Comparison of ENCODE assay signal across 18 mouse cellular contexts in genomic region chr19:12462851-12463721, GRCm38 (mm10). TPM values are rescaled to one million over a fixed set of nuclear protein-coding genes. Genes with fewer than 3 reads are reported as not detected.
DNase-seq lines count a peak whose midpoint lies in the region; ATAC-seq and TF ChIP-seq lines count a peak whose summit lies in the region.
"Had no signal": no experiment of that assay in that cellular context is flagged by ENCODE, and none has a peak within 500 bp of the region (broad histone marks: within the 10 kb centered on the region; RNA-seq: fewer than 3 reads in every experiment).

No protein-coding gene starts in this region.

- no peak overlapping the region for H3K9ac ChIP-seq in forebrain, embryonic 15.5 days (replicated peaks)
- H3K9ac ChIP-seq in liver, adult 2 months (ENCODE audit: low read depth, low read length): peak overlapping the region; percentile 51; the same call in 1 of the 2 replicates
- H3K9ac ChIP-seq in liver, embryonic 12.5 days: no peak overlapping the region
- H3K9ac ChIP-seq: hindbrain, embryonic 14.5 days had no signal

- no peak overlapping the region for H3K4me3 ChIP-seq in forebrain, embryonic 10.5 days
- H3K4me3 ChIP-seq in forebrain, embryonic 15.5 days: no peak overlapping the region
- peak overlapping the region; percentile 26 for H3K4me3 ChIP-seq in liver, adult 2 months (ENCODE audit: insufficient read depth, low read depth, low read length)
- no peak overlapping the region for H3K4me3 ChIP-seq in liver, embryonic 12.5 days
- peak overlapping the region; percentile 51 for H3K4me3 ChIP-seq in spleen, adult 2 months (ENCODE audit: extremely low read depth, insufficient read depth, insufficient read length)

- DNase-seq in forebrain, embryonic 10.5 days (ENCODE audit: extremely low spot score, low spot score): peak; percentile 13
- DNase-seq in liver, adult 2 months (ENCODE audit: extremely low read depth, low read depth, low spot score): no peak
- no peak for DNase-seq in spleen, adult 2 months (ENCODE audit: low read depth in 1 of 2, low spot score in 2 of 2)
- no peak for DNase-seq in spleen, adult 12 weeks (ENCODE audit: low spot score)
- no peak for DNase-seq in ovary, postnatal 10 days (ENCODE audit: low spot score)
- no peak for DNase-seq in ovary, postnatal 36 days (ENCODE audit: low spot score)
- DNase-seq: cerebellum, adult 2 months; kidney, adult 9 months; right cerebral cortex, postnatal 25 days had no signal

- peaks cover 22% of the 10 kb centered on the region for H3K4me1 ChIP-seq in forebrain, embryonic 10.5 days
- no peaks in the 10 kb centered on the region for H3K4me1 ChIP-seq in forebrain, embryonic 15.5 days
- H3K4me1 ChIP-seq in liver, adult 2 months (ENCODE audit: control insufficient read depth, insufficient read depth, low read length): peaks cover 7% of the 10 kb centered on the region; the same call in 1 of the 2 replicates
- no peaks in the 10 kb centered on the region for H3K4me1 ChIP-seq in liver, embryonic 12.5 days
- no peaks in the 10 kb centered on the region; the same call in none of the 2 replicates for H3K4me1 ChIP-seq in spleen, adult 2 months (ENCODE audit: control insufficient read depth, insufficient read depth, insufficient read length)

- no peak for TF ChIP-seq POLR2A in liver, adult 2 months (IDR thresholded peaks at IDR 0.05; ENCODE audit: extremely low read depth, insufficient read depth, low read length)
- TF ChIP-seq POLR2A in spleen, adult 2 months (IDR thresholded peaks at IDR 0.05; ENCODE audit: low read depth, low read length): no peak

- WGBS in forebrain, embryonic 10.5 days: 73% methylated on average over 7 of the region's 7 CpGs
- 54% methylated on average over 7 of the region's 7 CpGs for WGBS in forebrain, embryonic 15.5 days
- WGBS in liver, adult 2 months: 82% methylated on average over 7 of the region's 7 CpGs
- WGBS in liver, embryonic 12.5 days (ENCODE audit: insufficient replicate concordance): 61% methylated on average over 7 of the region's 7 CpGs
- WGBS in spleen, adult 2 months: 67% methylated on average over 7 of the region's 7 CpGs

- H3K27ac ChIP-seq in forebrain, embryonic 10.5 days: no peak overlapping the region
- no peak overlapping the region for H3K27ac ChIP-seq in forebrain, embryonic 15.5 days (replicated peaks)
- H3K27ac ChIP-seq in liver, adult 2 months (replicated peaks; ENCODE audit: insufficient read depth, low read depth, low read length): peak overlapping the region; percentile 28; the same call in 1 of the 2 replicates
- no peak overlapping the region for H3K27ac ChIP-seq in liver, embryonic 12.5 days
- H3K27ac ChIP-seq in spleen, adult 2 months (ENCODE audit: insufficient read depth, low read length): peak overlapping the region; percentile 65
- H3K27ac ChIP-seq: hindbrain, embryonic 14.5 days had no signal

- H3K9me3 ChIP-seq in forebrain, embryonic 10.5 days: no peaks in the 10 kb centered on the region
- H3K9me3 ChIP-seq in forebrain, embryonic 15.5 days: no peaks in the 10 kb centered on the region
- H3K9me3 ChIP-seq in liver, embryonic 12.5 days (replicated peaks): no peaks in the 10 kb centered on the region

- peaks cover 28% of the 10 kb centered on the region for H3K36me3 ChIP-seq in forebrain, embryonic 10.5 days (replicated peaks)
- H3K36me3 ChIP-seq in forebrain, embryonic 15.5 days: no peaks in the 10 kb centered on the region
- H3K36me3 ChIP-seq in liver, adult 2 months (ENCODE audit: control insufficient read depth, insufficient read depth, low read length): no peaks in the 10 kb centered on the region
- H3K36me3 ChIP-seq in liver, embryonic 12.5 days: no peaks in the 10 kb centered on the region
- H3K36me3 ChIP-seq in spleen, adult 2 months (ENCODE audit: control insufficient read depth, insufficient read depth, low read length): no peaks in the 10 kb centered on the region

- no peak for TF ChIP-seq CTCF in liver, adult 2 months (IDR thresholded peaks at IDR 0.05; ENCODE audit: low read depth, low read length)
- TF ChIP-seq CTCF in spleen, adult 2 months (IDR thresholded peaks at IDR 0.05; ENCODE audit: extremely low read depth, insufficient read depth, insufficient read length, insufficient replicate concordance): no peak

- no peak overlapping the region for H3K4me2 ChIP-seq in forebrain, embryonic 15.5 days (replicated peaks)
- no peak overlapping the region for H3K4me2 ChIP-seq in liver, embryonic 12.5 days
- H3K4me2 ChIP-seq: heart, embryonic 11.5 days; hindbrain, embryonic 14.5 days had no signal

- no peaks in the 10 kb centered on the region for H3K79me2 ChIP-seq in liver, adult 2 months (ENCODE audit: control insufficient read depth, insufficient read depth, low read length)

- no peaks in the 10 kb centered on the region for H3K27me3 ChIP-seq in forebrain, embryonic 10.5 days (ENCODE audit: poor library complexity, severe bottlenecking)
- H3K27me3 ChIP-seq in forebrain, embryonic 15.5 days: no peaks in the 10 kb centered on the region
- H3K27me3 ChIP-seq in liver, adult 2 months (ENCODE audit: control insufficient read depth, insufficient read depth, low read length): no peaks in the 10 kb centered on the region
- no peaks in the 10 kb centered on the region for H3K27me3 ChIP-seq in liver, embryonic 12.5 days (replicated peaks)
- H3K27me3 ChIP-seq in spleen, adult 2 months (ENCODE audit: control insufficient read depth, insufficient read depth, low read length): no peaks in the 10 kb centered on the region

- no peak for ATAC-seq in forebrain, embryonic 15.5 days (replicated peaks)
- no peak for ATAC-seq in liver, embryonic 12.5 days

RNA-seq across cellular contexts. Expression of gene Mpeg1, which starts 2.5 kb away (rescaled TPM):
- polyA plus RNA-seq in forebrain, embryonic 10.5 days (2016; fragmentation: Nextera tagmentation; extraction: Ambion mirVana): 0.11 and 0.17 TPM in 2 replicates
- polyA plus RNA-seq in forebrain, embryonic 15.5 days (2015; fragmentation: Nextera tagmentation; extraction: Ambion mirVana): 0.55 and 0.56 TPM in 2 replicates
- 27.1 and 30.9 TPM in 2 replicates for total RNA-seq in liver, adult 2 months (2014; rRNA removed)
- 6.1 and 7.4 TPM in 2 replicates for polyA plus RNA-seq in liver, adult 2 months (2012; rRNA removed)
- polyA plus RNA-seq in liver, embryonic 12.5 days (2016; fragmentation: Nextera tagmentation; extraction: Ambion mirVana): 0.63 and 0.76 TPM in 2 replicates
- 30.5 and 41.7 TPM in 2 replicates for polyA plus RNA-seq in spleen, adult 2 months (2012; rRNA removed)

RNA-seq across cellular contexts. Expression of gene Pfpl, which starts 35.4 kb away (rescaled TPM):
- polyA plus RNA-seq in forebrain, embryonic 10.5 days (2016; fragmentation: Nextera tagmentation; extraction: Ambion mirVana): not detected in 2 replicates
- polyA plus RNA-seq in forebrain, embryonic 15.5 days (2015; fragmentation: Nextera tagmentation; extraction: Ambion mirVana): not detected in 2 replicates
- not detected in 2 replicates for total RNA-seq in liver, adult 2 months (2014; rRNA removed)
- not detected in 2 replicates for polyA plus RNA-seq in liver, adult 2 months (2012; rRNA removed)
- not detected in 2 replicates for polyA plus RNA-seq in liver, embryonic 12.5 days (2016; fragmentation: Nextera tagmentation; extraction: Ambion mirVana)
- not detected in 2 replicates for polyA plus RNA-seq in spleen, adult 2 months (2012; rRNA removed)
- total RNA-seq: adrenal gland, postnatal 4 days; midbrain, postnatal 0 days; neutrophil, adult 5-6 weeks had no signal
- polyA plus RNA-seq: cerebellum, adult 2 months; embryonic facial prominence, embryonic 11.5 days; heart, embryonic 11.5 days; hindbrain, embryonic 14.5 days; limb, embryonic 11.5 days; midbrain, postnatal 0 days had no signal

RNA-seq across cellular contexts. Expression of gene Dtx4, which starts 38.2 kb away (rescaled TPM):
- 31.7 and 34.3 TPM in 2 replicates for polyA plus RNA-seq in forebrain, embryonic 10.5 days (2016; fragmentation: Nextera tagmentation; extraction: Ambion mirVana)
- 16.8 and 19.3 TPM in 2 replicates for polyA plus RNA-seq in forebrain, embryonic 15.5 days (2015; fragmentation: Nextera tagmentation; extraction: Ambion mirVana)
- 1.8 and 3.8 TPM in 2 replicates for total RNA-seq in liver, adult 2 months (2014; rRNA removed)
- polyA plus RNA-seq in liver, adult 2 months (2012; rRNA removed): 6.5 and 7.2 TPM in 2 replicates
- 2.7 and 2.9 TPM in 2 replicates for polyA plus RNA-seq in liver, embryonic 12.5 days (2016; fragmentation: Nextera tagmentation; extraction: Ambion mirVana)
- 4.3 TPM in 2 replicates for polyA plus RNA-seq in spleen, adult 2 months (2012; rRNA removed)

RNA-seq across cellular contexts. Expression of gene Olfr1441, which starts 45.9 kb away (rescaled TPM):
- polyA plus RNA-seq in forebrain, embryonic 10.5 days (2016; fragmentation: Nextera tagmentation; extraction: Ambion mirVana): not detected in 2 replicates
- not detected in 2 replicates for polyA plus RNA-seq in forebrain, embryonic 15.5 days (2015; fragmentation: Nextera tagmentation; extraction: Ambion mirVana)
- total RNA-seq in liver, adult 2 months (2014; rRNA removed): not detected in 2 replicates
- polyA plus RNA-seq in liver, adult 2 months (2012; rRNA removed): not detected in 2 replicates
- not detected in 2 replicates for polyA plus RNA-seq in liver, embryonic 12.5 days (2016; fragmentation: Nextera tagmentation; extraction: Ambion mirVana)
- not detected in 2 replicates for polyA plus RNA-seq in spleen, adult 2 months (2012; rRNA removed)
- total RNA-seq: adrenal gland, postnatal 4 days; midbrain, postnatal 0 days; neutrophil, adult 5-6 weeks had no signal
- polyA plus RNA-seq: cerebellum, adult 2 months; embryonic facial prominence, embryonic 11.5 days; heart, embryonic 11.5 days; hindbrain, embryonic 14.5 days; limb, embryonic 11.5 days; midbrain, postnatal 0 days had no signal

Comparison
In these comparisons a context has a peak if more than half of its experiments do, and no peak if none do; other contexts are left out.
1. H3K27ac ChIP-seq: peak in liver, adult 2 months (single experiment) and spleen, adult 2 months (single experiment); none in forebrain, embryonic 10.5 days (single experiment), forebrain, embryonic 15.5 days (single experiment) and liver, embryonic 12.5 days (single experiment).
2. H3K4me3 ChIP-seq: peak in liver, adult 2 months (single experiment) and spleen, adult 2 months (single experiment); none in forebrain, embryonic 10.5 days (single experiment), forebrain, embryonic 15.5 days (single experiment) and liver, embryonic 12.5 days (single experiment).